Mouse (Mus musculus): ENCODE data around the gene Gm28042.

- TF ChIP-seq CTCF (IDR thresholded peaks at IDR 0.05; ENCODE audit: low read depth) = no peak
- TF ChIP-seq EP300 (optimal IDR thresholded peaks at IDR 0.05) = no peak
Observed at GRCm38 (mm10) chr2:119988952-119989351, 38.3 kb upstream of the Gm28042 start.

Data from stomach, postnatal 0 days (tissue).